Mouse (Mus musculus) cerebellum, adult 11 months (tissue): ENCODE results near the gene Dhx35.

ENCODE experiments used
- DNase-seq: peaks from one replicate; pipeline ENCODE4 v3.0.0; 2022

The Dhx35 gene

GRCm38 (mm10) chr2:158898469-158899196, 104.0 kb downstream of the Dhx35 start:
- DNase-seq: no peak
